Mouse (Mus musculus): ENCODE results near the gene Sept3. TPM values are rescaled to one million over a fixed set of nuclear protein-coding genes. Genes with fewer than 3 reads are reported as not detected.
A peak's percentile ranks its signal among the peaks of the same experiment; 100 is the strongest.

The Sept3 gene
- polyA plus RNA-seq, 1 experiment from 2014 or later: 2.1 TPM

GRCm38 (mm10) chr15:82322195-82322594 lies 47.5 kb downstream of the Sept3 start:
- DNase-seq (ENCODE audit: low spot score): no peak
- Histone ChIP-seq H3K9me3 (ENCODE audit: control insufficient read depth, low read length) (no peaks in the 10 kb centered on the region), H3K4me1 (replicated peaks; ENCODE audit: control insufficient read depth, insufficient read depth) (no peaks in the 10 kb centered on the region; the same call in 1 of the 2 replicates), H3K9ac (ENCODE audit: low read length) (no peak overlapping the region), H3K4me3 (ENCODE audit: low read depth, low read length) (no peak overlapping the region), H3K36me3 (ENCODE audit: control insufficient read depth, insufficient read depth, low read length) (no peaks in the 10 kb centered on the region), H3K27me3 (ENCODE audit: control insufficient read depth, insufficient read depth, low read length) (no peaks in the 10 kb centered on the region), H3K27ac (replicated peaks) (no peak overlapping the region), H3K4me2 (replicated peaks; ENCODE audit: low read depth) (no peak overlapping the region)
- ATAC-seq (ENCODE audit: low FRiP score, low TSS enrichment): no peak
- no peak for TF ChIP-seq EP300 (optimal IDR thresholded peaks at IDR 0.05)
- no peak for TF ChIP-seq CTCF (IDR thresholded peaks at IDR 0.05; ENCODE audit: low read depth)
- WGBS: 62% methylated on average over 8 of the region's 8 CpGs

- DNase-seq (ENCODE audit: low spot score) (no peak), ATAC-seq (ENCODE audit: low FRiP score, low TSS enrichment) (no peak)
- Histone ChIP-seq H3K4me3 (ENCODE audit: low read depth, low read length) (no peak overlapping the region), H3K9me3 (ENCODE audit: control insufficient read depth, low read length) (no peaks in the 10 kb centered on the region), H3K27me3 (ENCODE audit: control insufficient read depth, insufficient read depth, low read length) (no peaks in the 10 kb centered on the region), H3K4me2 (replicated peaks; ENCODE audit: low read depth) (no peak overlapping the region), H3K9ac (ENCODE audit: low read length) (no peak overlapping the region), H3K36me3 (ENCODE audit: control insufficient read depth, insufficient read depth, low read length) (peaks cover 10% of the 10 kb centered on the region; the same call in 1 of the 2 replicates), H3K27ac (replicated peaks) (no peak overlapping the region), H3K4me1 (replicated peaks; ENCODE audit: control insufficient read depth, insufficient read depth) (no peaks in the 10 kb centered on the region)
- TF ChIP-seq EP300 (optimal IDR thresholded peaks at IDR 0.05) (no peak), CTCF (IDR thresholded peaks at IDR 0.05; ENCODE audit: low read depth) (no peak)
- 68% methylated on average over 2 of the region's 2 CpGs for WGBS
These were observed 50.7 kb downstream of the Sept3 start for GRCm38 (mm10) chr15:82325382-82325781.

- no peaks in the 10 kb centered on the region for H3K9me3 ChIP-seq (ENCODE audit: control insufficient read depth, low read length)
- no peaks in the 10 kb centered on the region for H3K27me3 ChIP-seq (ENCODE audit: control insufficient read depth, insufficient read depth, low read length)
- H3K27ac ChIP-seq (replicated peaks): no peak overlapping the region
- no peak overlapping the region for H3K4me3 ChIP-seq (ENCODE audit: low read depth, low read length)
- peaks cover 21% of the 10 kb centered on the region; the same call in 1 of the 2 replicates for H3K36me3 ChIP-seq (ENCODE audit: control insufficient read depth, insufficient read depth, low read length)
- no peak for TF ChIP-seq EP300 (optimal IDR thresholded peaks at IDR 0.05)
- no peak for TF ChIP-seq CTCF (IDR thresholded peaks at IDR 0.05; ENCODE audit: low read depth)
- ATAC-seq (ENCODE audit: low FRiP score, low TSS enrichment): no peak
- no peak overlapping the region for H3K9ac ChIP-seq (ENCODE audit: low read length)
- DNase-seq (ENCODE audit: low spot score): no peak
- peaks cover 2% of the 10 kb centered on the region; the same call in 1 of the 2 replicates for H3K4me1 ChIP-seq (replicated peaks; ENCODE audit: control insufficient read depth, insufficient read depth)
- H3K4me2 ChIP-seq (replicated peaks; ENCODE audit: low read depth): no peak overlapping the region
- 91% methylated on average over 4 of the region's 4 CpGs for WGBS
These were observed 60.5 kb downstream of the Sept3 start for GRCm38 (mm10) chr15:82335194-82335593.

- no peaks in the 10 kb centered on the region for H3K27me3 ChIP-seq (ENCODE audit: control insufficient read depth, insufficient read depth, low read length)
- H3K9me3 ChIP-seq (ENCODE audit: control insufficient read depth, low read length): no peaks in the 10 kb centered on the region
- ATAC-seq (ENCODE audit: low FRiP score, low TSS enrichment) (no peak), DNase-seq (ENCODE audit: low spot score) (no peak)
- H3K27ac ChIP-seq (replicated peaks): no peak overlapping the region
- no peak for TF ChIP-seq CTCF (IDR thresholded peaks at IDR 0.05; ENCODE audit: low read depth)
- no peak for TF ChIP-seq EP300 (optimal IDR thresholded peaks at IDR 0.05)
- H3K36me3 ChIP-seq (ENCODE audit: control insufficient read depth, insufficient read depth, low read length): peaks cover 19% of the 10 kb centered on the region; the same call in 1 of the 2 replicates
- 89% methylated on average over 12 of the region's 12 CpGs for WGBS
- H3K4me2 ChIP-seq (replicated peaks; ENCODE audit: low read depth): no peak overlapping the region
- no peak overlapping the region for H3K9ac ChIP-seq (ENCODE audit: low read length)
- peaks cover 6% of the 10 kb centered on the region for H3K4me1 ChIP-seq (replicated peaks; ENCODE audit: control insufficient read depth, insufficient read depth)
- H3K4me3 ChIP-seq (ENCODE audit: low read depth, low read length): no peak overlapping the region
These were observed 61.9 kb downstream of the Sept3 start for GRCm38 (mm10) chr15:82336629-82337028.

GRCm38 (mm10) chr15:82337875-82338274 lies 63.2 kb downstream of the Sept3 start:
- Histone ChIP-seq H3K4me3 (ENCODE audit: low read depth, low read length) (peak overlapping the region; percentile 67), H3K9me3 (ENCODE audit: control insufficient read depth, low read length) (no peaks in the 10 kb centered on the region), H3K4me2 (replicated peaks; ENCODE audit: low read depth) (peak overlapping the region; percentile 66), H3K4me1 (replicated peaks; ENCODE audit: control insufficient read depth, insufficient read depth) (peaks cover 6% of the 10 kb centered on the region), H3K9ac (ENCODE audit: low read length) (peak overlapping the region; percentile 78), H3K36me3 (ENCODE audit: control insufficient read depth, insufficient read depth, low read length) (peaks cover 13% of the 10 kb centered on the region; the same call in 1 of the 2 replicates), H3K27me3 (ENCODE audit: control insufficient read depth, insufficient read depth, low read length) (no peaks in the 10 kb centered on the region), H3K27ac (replicated peaks) (peak overlapping the region; percentile 86; the same call in 1 of the 2 replicates)
- no peak for TF ChIP-seq EP300 (optimal IDR thresholded peaks at IDR 0.05)
- TF ChIP-seq CTCF (IDR thresholded peaks at IDR 0.05; ENCODE audit: low read depth): no peak
- DNase-seq (ENCODE audit: low spot score) (no peak), ATAC-seq (ENCODE audit: low FRiP score, low TSS enrichment) (no peak)
- WGBS: 13% methylated on average over 4 of the region's 4 CpGs

- peak within 1 kb of the TSS; percentile 66 for H3K4me2 ChIP-seq (replicated peaks; ENCODE audit: low read depth)
- ATAC-seq (ENCODE audit: low FRiP score, low TSS enrichment) (peak; percentile 87), DNase-seq (ENCODE audit: low spot score) (peak; percentile 98)
- no peaks in the 10 kb centered on the region for H3K9me3 ChIP-seq (ENCODE audit: control insufficient read depth, low read length)
- H3K27me3 ChIP-seq (ENCODE audit: control insufficient read depth, insufficient read depth, low read length): no peaks in the 10 kb centered on the region
- H3K36me3 ChIP-seq (ENCODE audit: control insufficient read depth, insufficient read depth, low read length): peaks cover 13% of the 10 kb centered on the region; the same call in 1 of the 2 replicates
- H3K4me1 ChIP-seq (replicated peaks; ENCODE audit: control insufficient read depth, insufficient read depth): peaks cover 6% of the 10 kb centered on the region
- H3K27ac ChIP-seq (replicated peaks): peak within 1 kb of the TSS; percentile 86
- H3K9ac ChIP-seq (ENCODE audit: low read length): peak within 1 kb of the TSS; percentile 78
- peak within 1 kb of the TSS; percentile 67 for H3K4me3 ChIP-seq (ENCODE audit: low read depth, low read length)
- WGBS: under 1% methylated on average over 41 of the region's 41 CpGs
- TF ChIP-seq EP300 (optimal IDR thresholded peaks at IDR 0.05) (no peak), CTCF (IDR thresholded peaks at IDR 0.05; ENCODE audit: low read depth) (peak; percentile 40; the same call in 1 of the 2 replicates)
These were observed 64.0 kb downstream of the Sept3 start, which contains the start of the genes Naga, Pheta2 and Smdt1 for GRCm38 (mm10) chr15:82338593-82339112. Gene Naga, minus strand, starts transcription at chr15:82338925. Gene Pheta2, plus strand, starts transcription at chr15:82338942. Gene Smdt1, plus strand, starts transcription at chr15:82338959.

Measured in stomach, postnatal 0 days (tissue).